Mouse (Mus musculus) thymus, postnatal 10 days (tissue): Measurements from ENCODE around the gene Lsamp.
A peak's percentile ranks its signal among the peaks of the same experiment; 100 is the strongest.

Experiments
- DNase-seq, 2 experiments: peaks; one replicate each; pipeline ENCODE4 v3.0.0; 2021; ENCODE audit warnings: low spot score in 2 of 2

Lsamp gene

GRCm38 (mm10) chr16:42074325-42074724 lies 2090.2 kb downstream of the Lsamp start:
- DNase-seq = no peak

DNA sequence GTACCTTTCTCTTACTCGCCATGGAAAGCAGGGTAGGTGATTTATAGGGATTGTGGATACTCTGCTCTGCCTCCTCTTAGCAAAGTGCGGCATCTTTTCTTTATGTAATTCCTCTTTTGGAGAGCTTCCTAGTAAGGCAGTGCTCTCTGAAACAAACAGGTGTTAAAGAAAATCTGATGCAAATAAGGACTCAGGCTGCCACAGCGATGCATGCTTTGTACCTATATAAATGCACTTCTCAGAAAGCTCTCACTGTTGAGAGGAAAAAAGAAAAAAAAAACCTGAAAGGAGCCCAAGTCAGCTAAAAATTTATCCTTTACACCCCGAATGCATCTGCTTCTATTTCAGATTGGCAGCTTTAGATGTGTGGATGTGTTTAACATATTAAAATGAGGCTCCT lies 2095.4 kb downstream of the Lsamp start:
- no peak for DNase-seq

DNA sequence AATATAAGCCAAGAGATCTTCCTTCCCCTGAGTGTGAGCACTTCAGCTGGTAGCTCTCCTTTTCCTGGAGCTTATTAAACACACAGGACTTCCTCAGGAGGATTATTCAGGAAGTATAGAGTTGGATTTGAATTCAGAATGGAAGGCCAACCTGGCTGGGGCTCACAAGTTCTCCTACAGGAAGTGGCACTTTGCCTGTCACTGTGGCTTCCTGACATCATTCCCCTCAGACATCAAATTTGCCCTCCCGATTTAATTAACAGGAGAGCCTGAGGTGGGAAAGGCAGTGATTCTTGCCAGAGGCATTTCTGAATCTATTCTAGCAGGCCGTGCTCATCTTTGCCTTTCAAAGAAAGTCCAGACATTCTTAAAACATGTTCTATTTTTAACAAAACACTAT lies 2097.4 kb downstream of the Lsamp start:
- no peak for DNase-seq

DNA sequence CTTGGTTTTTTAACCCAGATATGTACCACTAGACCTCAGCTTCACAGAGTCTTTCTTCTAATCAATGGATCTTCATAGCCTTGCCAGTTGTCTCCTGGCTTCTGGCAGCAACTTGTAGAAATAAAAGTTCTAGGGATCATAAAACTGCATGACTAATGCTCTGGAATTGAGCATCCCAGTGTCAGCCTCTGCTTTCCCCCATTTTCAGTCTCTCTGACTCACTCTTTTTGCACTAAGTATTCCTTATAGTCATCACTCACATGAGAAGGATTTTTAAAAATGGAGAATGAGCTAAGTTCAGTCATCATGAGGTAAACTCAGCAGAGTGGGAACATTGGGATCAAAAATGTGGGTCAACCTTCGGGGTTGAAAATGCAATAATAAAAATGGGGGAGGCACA lies 2113.3 kb downstream of the Lsamp start:
- no peak for DNase-seq

GRCm38 (mm10) chr16:42102186-42102585 lies 2118.0 kb downstream of the Lsamp start:
- DNase-seq = no peak

DNA sequence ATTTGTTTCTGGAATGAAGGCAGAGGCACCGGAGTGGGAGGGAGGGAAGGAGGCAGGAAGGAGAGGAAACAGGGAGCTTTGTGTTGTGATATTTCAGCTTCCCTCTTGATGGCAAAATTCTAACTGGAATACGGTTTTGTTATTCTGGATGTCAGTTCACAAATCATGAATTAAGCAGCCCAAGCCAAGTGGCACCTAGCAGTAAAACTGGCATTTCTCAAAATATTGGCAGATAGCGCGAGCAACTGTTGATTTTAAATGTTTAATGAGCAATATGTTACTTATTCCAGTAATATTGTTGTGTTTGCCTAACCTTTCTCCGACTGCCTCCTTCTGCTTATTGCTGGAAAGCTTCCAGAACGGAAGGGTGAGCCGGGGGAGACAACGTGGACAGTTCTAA lies 2118.5 kb downstream of the Lsamp start:
- DNase-seq = no peak

- no peak for DNase-seq
Observed at GRCm38 (mm10) chr16:42112251-42112650, 2128.1 kb downstream of the Lsamp start.

DNA sequence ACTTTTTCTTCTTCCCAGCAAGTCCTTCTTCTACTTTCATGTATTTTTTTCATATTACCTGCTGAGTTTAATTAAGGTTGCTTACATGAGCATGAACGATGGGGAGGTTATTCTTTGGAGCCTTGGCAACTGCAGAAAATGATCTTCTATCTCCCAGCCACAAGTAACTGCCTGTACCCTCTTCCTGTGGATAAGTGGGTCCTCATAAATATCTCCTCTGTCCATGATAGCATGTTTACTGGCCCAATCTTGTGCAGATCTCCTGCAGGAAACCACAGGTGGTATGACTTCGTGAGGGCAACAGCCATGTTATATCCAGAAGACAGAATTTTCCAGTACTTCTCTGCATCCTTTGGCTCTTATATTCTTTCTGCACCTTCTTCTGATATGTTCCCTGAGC lies 2129.1 kb downstream of the Lsamp start:
- DNase-seq = no peak

GRCm38 (mm10) chr16:42121788-42122187 lies 2137.6 kb downstream of the Lsamp start:
- no peak for DNase-seq

DNA sequence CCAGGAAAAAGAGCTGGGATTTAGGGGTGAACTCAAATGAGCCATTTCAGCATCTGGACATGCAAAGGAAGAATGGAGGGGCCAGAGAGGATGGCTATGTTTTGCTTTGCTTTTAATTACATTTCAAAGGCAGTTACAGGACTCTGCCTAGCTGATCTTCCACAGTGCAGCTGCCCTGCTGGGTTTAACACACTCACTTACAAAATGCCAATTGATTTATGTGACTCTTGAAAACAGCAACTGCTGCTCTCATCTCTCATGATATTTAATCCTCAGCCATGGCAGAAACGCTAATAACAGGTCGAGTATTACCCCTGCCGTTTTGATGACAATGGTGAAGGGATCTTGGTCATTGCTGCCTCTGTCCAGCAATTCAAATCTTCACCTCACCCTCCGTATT lies 2139.7 kb downstream of the Lsamp start:
- DNase-seq = no peak

DNA sequence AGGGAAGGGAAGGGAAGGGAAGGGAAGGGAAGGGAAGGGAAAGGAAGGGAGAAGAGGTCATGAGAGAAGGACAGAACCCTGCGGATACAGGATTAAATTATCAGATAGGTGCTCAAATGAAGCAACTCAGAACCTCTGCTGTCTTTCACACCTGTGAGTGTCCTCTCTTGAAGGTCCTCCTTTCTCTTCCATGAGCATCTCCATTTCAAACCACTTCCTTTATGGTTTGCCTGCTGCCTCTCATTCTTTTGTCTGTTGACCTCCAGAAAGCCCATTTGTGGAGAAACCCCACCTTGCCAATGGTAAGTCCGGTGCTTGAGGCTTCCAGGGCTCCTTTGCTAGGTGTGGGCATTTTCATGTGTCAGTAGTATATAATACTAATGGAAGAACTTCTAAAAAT lies 2141.9 kb downstream of the Lsamp start:
- DNase-seq = no peak

DNA sequence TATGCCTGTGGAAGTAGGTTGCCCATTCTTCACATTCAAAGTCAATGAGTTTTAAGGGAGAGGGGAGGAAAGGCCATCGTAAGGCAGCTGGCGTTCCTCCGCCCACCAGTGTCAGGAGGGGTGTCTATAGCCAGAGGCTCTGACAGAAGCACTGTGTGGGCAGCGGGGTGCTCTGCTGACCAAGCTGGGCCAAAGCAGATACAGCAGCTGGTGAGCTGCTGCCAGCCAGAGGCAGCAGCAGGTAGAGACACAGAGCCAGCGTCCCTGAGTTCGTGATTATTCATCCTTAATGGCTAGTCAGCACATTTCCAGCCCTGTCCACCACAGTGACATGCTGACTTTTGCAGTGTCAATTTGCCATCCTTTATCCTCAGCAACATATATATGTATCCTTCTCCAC lies 2163.0 kb downstream of the Lsamp start:
- DNase-seq = no peak

DNA sequence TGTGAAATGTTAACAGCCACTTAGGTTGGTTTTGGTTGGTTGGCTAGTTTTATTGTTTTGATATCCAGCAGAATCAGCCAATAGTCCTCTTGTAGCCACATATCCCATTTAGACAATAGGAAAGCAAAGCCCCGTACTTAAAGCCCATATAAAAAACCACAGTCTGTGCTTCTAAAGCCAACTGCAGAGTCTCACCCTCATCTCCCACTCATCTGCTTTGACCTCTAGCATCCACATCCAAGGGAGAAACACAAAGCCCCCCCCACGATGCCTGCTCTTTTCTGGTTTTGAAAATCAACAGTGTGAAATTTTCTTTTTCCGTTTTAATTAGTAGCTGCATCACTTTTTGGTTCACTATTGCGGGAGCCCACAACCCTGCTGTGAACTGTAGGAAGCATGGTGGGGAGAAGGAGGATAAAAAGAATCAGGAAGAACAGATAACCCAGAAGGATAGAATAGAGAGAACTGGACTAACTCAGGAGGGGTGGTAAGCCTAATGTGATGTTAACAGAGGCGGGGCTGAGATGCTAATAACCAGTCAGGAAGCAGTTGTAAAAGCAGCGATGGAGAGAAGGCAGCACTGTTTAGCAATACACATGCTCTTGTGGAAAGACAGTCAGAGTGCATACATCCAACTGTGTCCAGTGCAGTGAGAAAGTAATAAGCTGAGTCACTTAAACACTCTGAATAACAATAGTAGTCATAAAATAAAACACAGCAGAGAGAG lies 2165.2 kb downstream of the Lsamp start:
- no peak for DNase-seq

- no peak for DNase-seq
Observed at GRCm38 (mm10) chr16:42152640-42153039, 2168.5 kb downstream of the Lsamp start.

DNA sequence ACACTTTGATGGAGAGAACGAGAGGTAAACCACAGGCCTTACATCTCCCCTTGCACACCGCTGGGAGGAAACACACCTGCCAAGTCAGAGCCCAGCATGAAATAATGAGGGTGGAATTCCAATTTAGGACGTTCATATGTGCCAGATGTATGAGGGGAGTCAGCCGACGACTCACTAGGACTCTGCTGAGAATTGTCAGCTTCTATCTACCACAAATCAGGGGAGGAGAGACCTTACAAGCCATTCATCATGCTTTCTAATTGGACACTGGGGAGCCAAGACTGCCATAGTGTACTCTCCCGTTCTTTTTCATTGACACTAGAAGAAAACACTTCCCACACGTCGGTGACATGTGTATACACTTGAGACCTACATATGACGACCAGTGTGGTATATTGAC lies 2173.7 kb downstream of the Lsamp start:
- DNase-seq = no peak

DNA sequence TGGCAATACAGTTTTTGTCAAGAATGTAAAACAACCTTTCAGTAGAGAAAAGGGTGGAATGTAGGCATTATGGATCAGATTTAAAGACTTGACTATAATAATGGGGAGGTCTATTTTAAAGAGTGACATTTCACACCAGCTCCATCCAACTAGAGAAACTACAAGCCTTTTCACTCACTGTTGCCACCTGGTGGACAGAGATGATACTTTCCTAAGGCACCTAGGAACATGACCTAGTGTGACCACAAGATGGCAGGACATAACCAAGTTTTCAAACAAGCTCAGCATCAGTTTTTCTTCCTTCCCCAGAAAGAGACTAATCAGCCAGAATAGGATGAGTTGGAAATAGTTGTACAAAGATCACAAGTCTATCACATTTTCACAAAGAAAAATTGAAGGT lies 2180.8 kb downstream of the Lsamp start:
- DNase-seq = peak; percentile 45 to 78

DNA sequence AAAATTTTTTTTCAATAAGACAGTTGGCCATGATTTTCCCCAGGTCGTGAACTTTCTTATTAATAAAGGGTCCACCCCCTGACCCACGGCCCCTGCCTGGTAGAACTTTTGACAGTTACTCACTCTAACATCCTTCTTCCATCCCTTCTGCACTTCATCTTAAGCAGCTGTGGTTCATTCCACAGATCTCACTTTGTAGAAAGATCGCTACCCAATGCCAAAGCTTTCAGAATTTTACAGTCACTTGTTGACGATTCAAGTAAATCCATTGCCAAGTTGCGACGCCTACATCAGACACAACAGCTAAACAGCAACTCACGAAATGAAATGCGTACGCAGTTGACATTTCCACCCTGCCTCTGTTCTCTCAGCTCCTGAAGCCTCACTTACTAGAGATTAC lies 2184.1 kb downstream of the Lsamp start:
- DNase-seq = no peak

DNA sequence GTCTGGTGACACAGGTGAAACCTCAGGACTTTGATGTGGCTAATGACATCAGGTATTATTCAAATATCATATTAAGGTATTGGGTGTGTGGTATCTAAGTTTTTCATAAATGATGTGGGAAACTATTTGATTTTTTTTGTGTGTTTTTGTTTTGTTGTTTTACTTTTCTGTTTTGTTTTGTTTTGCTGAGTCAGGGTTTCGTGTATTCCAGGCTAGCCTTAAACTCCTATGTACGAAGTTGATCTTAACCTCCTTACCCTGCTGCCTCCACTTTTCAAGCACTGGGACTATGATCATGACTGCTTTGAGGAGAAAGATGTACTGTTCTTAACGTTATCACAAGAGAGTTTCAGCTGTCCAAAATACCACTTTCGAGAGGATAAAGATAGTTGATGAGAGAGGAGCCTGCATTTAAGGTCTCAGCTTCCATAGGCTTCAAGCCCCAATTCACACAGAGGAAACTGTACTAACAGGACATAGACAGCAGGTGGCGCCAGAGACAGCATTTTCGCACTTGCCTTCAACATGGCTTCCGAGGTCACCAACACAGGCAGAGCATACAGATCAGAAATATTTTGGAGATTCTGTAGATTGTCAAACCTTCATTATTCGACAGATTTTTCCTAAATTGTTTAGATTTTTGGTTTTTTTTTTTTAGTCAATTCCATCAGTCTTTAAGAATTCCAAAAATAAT lies 2185.4 kb downstream of the Lsamp start:
- peak; percentile 46 to 78 for DNase-seq

- DNase-seq = peak; percentile 36 to 78
Observed at GRCm38 (mm10) chr16:42172476-42172875, 2188.3 kb downstream of the Lsamp start.

DNA sequence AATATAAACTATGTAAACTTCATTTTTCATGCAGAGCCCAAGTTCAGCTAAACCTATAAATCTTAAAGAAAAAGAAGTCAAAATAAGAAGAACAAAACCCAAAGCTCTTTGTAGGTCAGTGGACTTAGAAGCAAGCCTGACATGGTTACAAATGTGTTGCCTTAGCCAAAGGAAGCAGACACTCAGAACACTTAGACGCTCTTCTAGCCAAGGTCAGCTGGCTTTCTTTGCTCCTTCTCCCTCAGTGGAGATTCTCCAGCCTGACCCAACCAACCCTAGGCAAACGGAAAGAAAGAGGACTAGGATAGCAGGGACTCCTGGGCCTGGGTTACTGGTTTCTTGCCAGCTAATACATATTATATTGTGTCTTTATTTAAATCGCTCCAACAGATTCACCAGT lies 2194.7 kb downstream of the Lsamp start:
- DNase-seq = no peak

DNA sequence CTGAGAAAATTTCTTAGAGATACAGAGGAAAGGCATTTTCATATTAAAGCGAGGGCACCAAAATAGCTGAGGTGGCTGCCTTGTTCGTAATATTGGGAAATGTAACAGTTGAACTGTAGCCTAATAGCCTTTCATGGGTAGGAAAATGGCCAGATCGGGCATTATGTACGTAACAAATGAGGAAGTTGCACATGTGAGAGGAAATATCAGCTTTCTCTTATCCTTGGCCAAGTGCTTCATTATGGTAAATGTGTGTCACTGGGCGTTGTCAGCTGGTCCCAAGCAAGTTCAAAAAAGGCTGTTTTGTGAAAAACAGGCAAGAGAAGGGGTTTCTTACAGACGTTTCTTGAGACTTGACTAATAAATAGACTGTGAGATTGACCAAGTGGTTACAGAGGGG lies 2195.9 kb downstream of the Lsamp start:
- DNase-seq = no peak

GRCm38 (mm10) chr16:42180473-42180872 lies 2196.3 kb downstream of the Lsamp start:
- DNase-seq = no peak

DNA sequence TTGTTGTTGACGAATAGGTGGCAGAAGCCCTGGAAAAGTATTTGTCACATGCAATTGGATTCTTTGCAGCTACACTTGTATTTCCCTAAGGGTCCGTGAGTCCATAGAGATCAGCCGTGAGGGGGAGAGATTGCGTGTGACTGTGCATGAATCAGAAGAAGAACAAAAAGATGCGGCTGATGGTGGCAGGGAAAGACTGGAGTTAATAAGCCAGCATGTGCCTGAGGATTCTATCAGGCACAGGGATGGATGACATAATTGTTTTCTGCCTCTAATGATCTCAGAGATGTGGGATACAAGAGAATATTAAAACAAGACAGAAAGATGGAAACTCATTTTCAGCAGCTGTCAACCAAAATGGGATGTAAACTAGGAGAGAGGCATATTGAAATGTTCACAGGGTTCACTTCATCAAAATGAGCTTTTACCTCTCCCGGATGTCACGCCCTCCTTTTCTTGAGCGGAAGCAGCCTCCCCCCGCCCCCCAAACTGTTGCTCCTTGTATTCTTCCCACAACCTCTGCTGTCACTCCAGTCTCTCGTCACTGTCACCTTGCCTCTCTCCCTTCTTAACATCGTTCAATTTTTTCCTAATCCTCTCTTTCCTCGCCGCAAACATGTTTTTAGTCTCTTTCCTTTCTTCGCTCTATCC lies 2205.4 kb downstream of the Lsamp start:
- DNase-seq = peak; percentile 7 to 29
